In genomic region chr1:39163077-39163476, GRCm38 (mm10) we compare ENCODE assay signal across 19 mouse cellular contexts. TPM values are rescaled to one million over a fixed set of nuclear protein-coding genes. Genes with fewer than 3 reads are reported as not detected.
DNase-seq lines count a peak whose midpoint lies in the region; TF ChIP-seq lines count a peak whose summit lies in the region.
"Had no signal": no experiment of that assay in that cellular context is flagged by ENCODE, and none has a peak within 500 bp of the region (broad histone marks: within the 10 kb centered on the region; RNA-seq: fewer than 3 reads in every experiment).

No protein-coding gene starts in this region.

- TF ChIP-seq RAD21 in CH12.LX (IDR thresholded peaks at IDR 0.05; ENCODE audit: low read depth, low read length): no peak

- no peak overlapping the region for H3K4me2 ChIP-seq in CH12.LX (ENCODE audit: insufficient read depth, low read depth, poor library complexity, severe bottlenecking)

- in situ Hi-C loops in CH12.LX (cut with MboI; ENCODE audit: low pct_ligation_motif_present, low pct_unique_long_range_greater_than_20kb, low sequenced_read_pairs): no loop called here

- no peak overlapping the region for H3K9ac ChIP-seq in CH12.LX (ENCODE audit: insufficient read depth, low read depth)

- TF ChIP-seq EP300 in CH12.LX (IDR thresholded peaks at IDR 0.05; ENCODE audit: low read length): peak; percentile 59

- 31% methylated on average over 1 of the region's 1 CpGs for WGBS in thymus, adult 2 months

- peaks cover 0 to 14% of the 10 kb centered on the region in 2 experiments; a peak in 2 of 4 replicates for H3K4me1 ChIP-seq in CH12.LX (ENCODE audit: control insufficient read depth in 1 of 2, insufficient read depth in 2 of 2)
- no peaks in the 10 kb centered on the region for H3K4me1 ChIP-seq in thymus, adult 2 months (replicated peaks; ENCODE audit: control insufficient read depth, insufficient read depth, low read length)

- peaks cover 2% of the 10 kb centered on the region for H3K27me3 ChIP-seq in CH12.LX (replicated peaks)
- H3K27me3 ChIP-seq in thymus, adult 2 months (ENCODE audit: control insufficient read depth, insufficient read depth, low read length): no peaks in the 10 kb centered on the region

- no peak for TF ChIP-seq CTCF in CH12.LX (conservative IDR thresholded peaks at IDR 0.05 in 1 of 2, IDR thresholded peaks at IDR 0.05 in 1 of 2; ENCODE audit: low read depth in 2 of 2, low read length in 2 of 2)
- TF ChIP-seq CTCF in thymus, adult 2 months (IDR thresholded peaks at IDR 0.05; ENCODE audit: borderline replicate concordance, control insufficient read depth, extremely low read depth, insufficient read depth, low read length, poor library complexity): no peak

- H3K4me3 ChIP-seq in CH12.LX (replicated peaks in 1 of 3; ENCODE audit: low read depth in 2 of 3, low read length in 2 of 3, poor library complexity in 1 of 3): no peak overlapping the region
- no peak overlapping the region for H3K4me3 ChIP-seq in thymus, adult 2 months (ENCODE audit: control insufficient read depth, insufficient read depth, low read length)

- peak; percentile 17 for DNase-seq in A20 (ENCODE audit: low read depth, low spot score)
- peak; percentile 49 for DNase-seq in CH12.LX (ENCODE audit: extremely low read depth)
- no peak for DNase-seq in left cerebral cortex, postnatal 4 days
- no peak for DNase-seq in thymus, adult 2 months
- DNase-seq: adrenal gland, adult 2 months; adrenal gland, adult 8-10 months; adrenal gland, postnatal 10 days; adrenal gland, postnatal 14 days; adrenal gland, postnatal 25 days; adrenal gland, postnatal 36 days; B cell, adult 2 months; cerebellum, adult 11 months; cerebellum, adult 11-12 months; cerebellum, adult 18-20 months; cerebellum, adult 2 months; cerebellum, adult 8-10 months had no signal

- dilution Hi-C loops in CH12.LX (cut with MboI; ENCODE audit: extremely low pct_ligation_motif_present, extremely low pct_unique_long_range_greater_than_20kb, low sequenced_read_pairs): no loop called here

- no peak overlapping the region for H3K27ac ChIP-seq in CH12.LX (ENCODE audit: insufficient read depth, low read depth)
- H3K27ac ChIP-seq in thymus, adult 2 months (ENCODE audit: control insufficient read depth, insufficient read depth, low read length): no peak overlapping the region

- no peaks in the 10 kb centered on the region for H3K9me3 ChIP-seq in CH12.LX (replicated peaks; ENCODE audit: low read length)
- H3K9me3 ChIP-seq: G1E had no signal

- no peaks in the 10 kb centered on the region for H3K36me3 ChIP-seq in CH12.LX (replicated peaks in 1 of 2; ENCODE audit: control insufficient read depth in 1 of 2, insufficient read depth in 1 of 2, low read length in 1 of 2)
- no peaks in the 10 kb centered on the region for H3K36me3 ChIP-seq in thymus, adult 2 months (ENCODE audit: control insufficient read depth, insufficient read depth, low read length)
- H3K36me3 ChIP-seq: G1E had no signal

- no peak for TF ChIP-seq POLR2A in CH12.LX (IDR thresholded peaks at IDR 0.05; ENCODE audit: low read depth, low read length)
- TF ChIP-seq POLR2A in thymus, adult 2 months (IDR thresholded peaks at IDR 0.05; ENCODE audit: control insufficient read depth, extremely low read depth, insufficient read depth, low read length, poor library complexity): no peak

- no peaks in the 10 kb centered on the region for H3K79me2 ChIP-seq in CH12.LX (replicated peaks; ENCODE audit: control insufficient read depth, extremely low read depth, insufficient read depth, poor library complexity, severe bottlenecking)

- intact Hi-C loops in left cerebral cortex, postnatal 4 days (cut with DNase I): no loop called here

TF ChIP-seq in CH12.LX, 34 proteins besides CTCF, POLR2A, EP300 and RAD21:
- no peak for TF ChIP-seq MAZ (IDR thresholded peaks at IDR 0.05; ENCODE audit: low read depth, low read length)
- TF ChIP-seq IRF4 (IDR thresholded peaks at IDR 0.05; ENCODE audit: low read depth, low read length): peak; percentile 68
- TF ChIP-seq TBP (conservative IDR thresholded peaks at IDR 0.05; ENCODE audit: low read depth, low read length): no peak
- TF ChIP-seq PAX5 (IDR thresholded peaks at IDR 0.05; ENCODE audit: low read length): no peak
- TF ChIP-seq MEF2A (IDR thresholded peaks at IDR 0.05; ENCODE audit: borderline replicate concordance, low read depth, low read length): no peak
- no peak for TF ChIP-seq HCFC1 (IDR thresholded peaks at IDR 0.05; ENCODE audit: low read depth, low read length)

RNA-seq across cellular contexts. Expression of gene Npas2, which starts 30.5 kb away (rescaled TPM):
- not detected in 2 replicates for total RNA-seq in CH12.LX (2012; rRNA removed)
- total RNA-seq in CH12.LX (2014; rRNA removed): not detected in 2 replicates
- 0.13 TPM in 1 of 2 replicates, not detected in the other for polyA plus RNA-seq in CH12.LX (2012; ENCODE audit: insufficient read length, low read depth)
- 10 to 100 TPM; 36.5 to 38.2 TPM for total RNA-seq in left cerebral cortex, postnatal 4 days (2021)
- 6.9 and 7.7 TPM in 2 replicates for polyA plus RNA-seq in thymus, adult 2 months (2012; rRNA removed)
- total RNA-seq: MEL had no signal
- polyA plus RNA-seq: C2C12, G1E had no signal

Comparison
In these comparisons a context has a peak if more than half of its experiments do, and no peak if none do; other contexts are left out.
1. DNase-seq: peak in A20 (single experiment) and CH12.LX (single experiment); none in left cerebral cortex, postnatal 4 days (single experiment) and thymus, adult 2 months (single experiment).
2. RNA of gene Npas2, which starts 30.5 kb away (total RNA-seq): 36.5 to 38.2 TPM in left cerebral cortex, postnatal 4 days; not detected in CH12.LX; every median in the first group is over 10 times any median in the second.